Mouse (Mus musculus) left cerebral cortex, adult 6 months (tissue): Measurements from ENCODE around the gene Ercc6. TPM values are rescaled to one million over a fixed set of nuclear protein-coding genes. Genes with fewer than 3 reads are reported as not detected.

Source experiments
- long read RNA-seq, 2 experiments: library from polyadenylated mRNA; unstranded; transcript quantifications; one replicate each; pipeline ENCODE4 v2.0.0; 2019 to 2020
- polyA plus RNA-seq: library from polyadenylated mRNA; unstranded; fragments of <200 nt; fragmentation: Nextera tagmentation; gene quantifications from 2 replicates; pipeline ENCODE4 v1.2.3, GENCODE M21; 2021

The Ercc6 gene
- polyA plus RNA-seq: 1.2 and 1.8 TPM in 2 replicates
- long read RNA-seq, experiment 1, partial matches to known transcripts: 2 of 9 reads
- long read RNA-seq, experiment 1, other reads (novel, unspliced or antisense): 7 of 9 reads
- long read RNA-seq, experiment 2, partial matches to known transcripts: 1 of 6 reads
- long read RNA-seq, experiment 2, other reads (novel, unspliced or antisense): 5 of 6 reads

GRCm38 (mm10) chr14:32513336-32514032 lies at the start of gene Ercc6:
Gene Ercc6, plus strand, starts transcription at chr14:32513521.

DNA sequence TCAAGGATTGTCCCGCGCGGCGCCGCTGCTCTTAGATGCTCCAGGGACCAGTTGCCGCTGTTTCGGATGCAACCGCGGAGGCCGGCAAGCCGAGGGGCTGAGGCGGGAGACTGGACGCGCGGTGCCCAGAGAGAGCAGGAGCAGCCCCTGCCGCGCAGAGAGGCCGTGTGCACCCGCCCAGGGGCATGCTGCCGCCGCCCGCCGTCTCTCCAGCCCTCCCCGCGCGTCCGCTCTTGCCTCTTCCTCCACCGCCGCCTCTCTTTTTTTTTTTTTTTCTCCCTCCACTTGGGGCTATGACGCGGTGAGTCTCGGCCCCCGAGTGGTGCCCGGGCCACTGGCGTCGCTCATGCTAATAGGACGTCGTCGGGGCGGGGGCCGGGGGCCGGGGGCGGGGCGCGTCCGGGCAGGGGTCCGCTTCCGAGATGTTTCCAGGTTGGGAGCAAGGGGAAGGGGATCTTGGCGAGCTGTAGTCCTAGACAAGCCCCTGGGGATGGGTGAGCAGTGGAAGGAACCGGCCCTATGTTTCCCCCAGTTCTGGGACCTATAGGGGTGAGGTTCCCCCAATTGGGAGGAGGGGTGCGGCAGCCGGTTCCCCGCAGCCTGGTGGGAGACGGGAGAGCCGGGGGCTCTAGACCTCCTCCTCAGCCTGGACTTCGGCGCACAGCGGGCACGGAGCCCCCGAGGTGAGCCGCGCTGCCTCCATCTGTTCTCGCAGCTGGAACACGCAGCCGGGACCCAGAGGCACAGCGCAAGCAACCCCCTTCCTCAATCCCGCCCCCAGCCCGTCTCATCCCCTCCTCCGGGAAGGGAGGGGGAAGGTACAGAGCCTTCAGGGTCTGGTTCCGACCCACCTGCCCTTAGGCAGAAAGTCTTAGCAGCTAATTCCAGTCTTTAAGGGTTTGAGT lies 48.5 kb upstream of the Ercc6 start, which contains the start of gene Slc18a3:
TSS of gene Slc18a3 (minus strand) at position 250 of the 905 bp plus-strand sequence.

DNA sequence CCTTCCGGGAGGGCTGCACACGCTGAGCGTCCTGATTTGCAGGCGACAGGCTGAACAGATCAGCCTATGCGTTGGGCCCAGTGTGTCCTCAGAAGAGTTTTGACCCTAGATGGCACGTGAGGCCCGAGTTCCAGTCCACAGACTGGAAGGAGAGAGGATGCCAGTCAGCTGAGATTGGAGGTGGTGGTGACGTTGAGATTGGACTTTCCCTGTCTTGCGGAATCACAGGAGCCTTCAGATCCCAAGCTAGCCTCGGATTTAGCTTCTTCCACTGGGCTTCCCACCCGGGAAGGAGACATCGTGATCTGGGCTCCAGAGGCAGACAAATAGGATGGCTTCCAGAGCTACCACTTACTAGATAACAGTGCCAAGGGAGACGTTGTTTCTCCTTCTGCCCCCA lies 47.4 kb upstream of the Ercc6 start, which contains the start of gene Chat:
TSS of gene Chat (minus strand) at position 101 of the 400 bp plus-strand sequence.

GRCm38 (mm10) chr14:32599290-32600041 lies 86.1 kb downstream of the Ercc6 start, which contains the start of gene Prrxl1:
Gene Prrxl1, plus strand, starts transcription at chr14:32599407.

Other genes with a start within 250 kb of the Ercc6 start
- gene Ogdhl, start 191.5 kb upstream of the Ercc6 start, polyA plus RNA-seq: 62.2 and 85.5 TPM in 2 replicates
- gene 1700024G13Rik, start 125.1 kb upstream of the Ercc6 start, polyA plus RNA-seq: 0.45 and 1.2 TPM in 2 replicates
- 1.2 and 1.3 TPM in 2 replicates for gene Slc18a3, start 48.7 kb upstream of the Ercc6 start, polyA plus RNA-seq
- gene Chat, start 47.5 kb upstream of the Ercc6 start, polyA plus RNA-seq: 1.2 and 1.5 TPM in 2 replicates
- 0.04 TPM in 1 of 2 replicates, not detected in the other for gene Prrxl1, start 85.9 kb downstream of the Ercc6 start, polyA plus RNA-seq
- 0.06 and 0.21 TPM in 2 replicates for gene 3425401B19Rik, start 171.8 kb downstream of the Ercc6 start, polyA plus RNA-seq